Mouse (Mus musculus) spleen, postnatal 10 days (tissue): ENCODE data around the gene Mrpl55.

Experiments
- DNase-seq, 2 experiments: peaks; one replicate each; pipeline ENCODE4 v3.0.0; 2021 to 2022; ENCODE audit warnings: low spot score in 2 of 2

Gene Mrpl55

DNA sequence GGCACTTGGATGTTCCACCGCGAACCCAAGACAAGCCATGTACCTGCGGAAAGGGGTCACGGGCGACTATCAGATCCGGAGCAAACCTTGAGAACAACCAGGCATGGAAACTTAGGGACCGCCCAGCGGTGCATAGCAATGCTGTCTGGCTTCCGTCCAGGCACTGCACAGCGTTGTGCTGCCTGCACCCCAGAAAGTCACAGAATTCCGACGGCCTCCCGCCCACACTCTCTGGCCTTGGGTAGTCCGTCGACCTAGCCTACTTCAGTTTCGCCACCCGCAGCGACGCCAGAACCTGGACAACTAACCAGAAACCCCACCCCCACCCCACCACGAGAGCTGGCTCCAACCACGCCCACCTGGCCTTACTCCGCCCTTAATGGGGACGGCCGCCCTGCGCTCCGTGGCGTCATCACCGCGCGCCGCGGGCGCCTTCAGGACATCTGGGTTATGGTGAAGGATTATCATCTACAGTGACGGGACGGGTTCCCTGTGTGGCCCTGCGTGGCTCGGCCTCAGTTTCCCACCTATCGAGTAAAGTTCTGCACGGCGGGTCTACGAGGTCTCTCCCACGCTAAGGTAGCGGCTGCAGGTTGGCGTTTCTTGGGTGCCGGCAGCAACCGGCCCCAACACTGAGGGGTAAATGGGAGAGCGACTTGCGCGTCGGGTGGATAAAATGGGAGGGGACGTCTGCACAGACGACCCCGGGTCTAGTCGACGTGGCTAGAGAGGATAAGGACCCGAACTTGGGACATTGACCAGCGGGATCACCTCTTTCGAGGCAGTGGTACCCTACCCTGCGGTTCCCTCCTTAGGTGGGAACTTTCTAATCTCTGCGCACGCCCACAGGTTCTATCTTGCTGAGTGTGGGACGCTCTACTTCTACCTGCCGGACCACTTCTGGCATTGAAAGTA is at the start of gene Mrpl55:
Gene Mrpl55 (plus strand): TSS at position 406 of the 915 bp plus-strand sequence.
- DNase-seq = peak; percentile 90 to 98

GRCm38 (mm10) chr11:59154220-59154619 is 48.1 kb upstream of the Mrpl55 start:
- no peak for DNase-seq

DNA sequence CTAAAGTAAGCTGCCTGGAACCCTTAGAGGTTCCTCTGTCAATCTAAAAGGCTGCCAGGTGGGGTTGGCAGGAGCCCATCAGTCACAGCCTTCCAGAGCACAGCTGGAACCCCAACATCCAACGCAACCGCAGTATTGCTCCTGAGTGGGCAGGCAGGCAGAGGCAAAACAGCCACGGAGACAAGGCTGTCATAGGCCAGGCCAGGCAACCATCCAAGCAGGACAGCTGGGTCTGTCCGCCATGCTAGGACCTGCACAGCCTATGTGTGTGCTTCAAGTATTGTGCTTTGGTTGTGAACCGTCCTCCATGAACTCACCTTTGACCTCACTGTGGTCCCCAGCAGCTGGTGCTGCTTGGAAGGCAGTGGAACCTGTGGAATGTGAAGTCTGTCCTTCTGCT is 46.4 kb upstream of the Mrpl55 start:
- no peak for DNase-seq

GRCm38 (mm10) chr11:59159099-59159498 is 43.2 kb upstream of the Mrpl55 start:
- no peak for DNase-seq

GRCm38 (mm10) chr11:59159558-59159957 is 42.7 kb upstream of the Mrpl55 start:
- no peak for DNase-seq

- DNase-seq = no peak
Observed at GRCm38 (mm10) chr11:59161398-59161797, 40.9 kb upstream of the Mrpl55 start.

DNA sequence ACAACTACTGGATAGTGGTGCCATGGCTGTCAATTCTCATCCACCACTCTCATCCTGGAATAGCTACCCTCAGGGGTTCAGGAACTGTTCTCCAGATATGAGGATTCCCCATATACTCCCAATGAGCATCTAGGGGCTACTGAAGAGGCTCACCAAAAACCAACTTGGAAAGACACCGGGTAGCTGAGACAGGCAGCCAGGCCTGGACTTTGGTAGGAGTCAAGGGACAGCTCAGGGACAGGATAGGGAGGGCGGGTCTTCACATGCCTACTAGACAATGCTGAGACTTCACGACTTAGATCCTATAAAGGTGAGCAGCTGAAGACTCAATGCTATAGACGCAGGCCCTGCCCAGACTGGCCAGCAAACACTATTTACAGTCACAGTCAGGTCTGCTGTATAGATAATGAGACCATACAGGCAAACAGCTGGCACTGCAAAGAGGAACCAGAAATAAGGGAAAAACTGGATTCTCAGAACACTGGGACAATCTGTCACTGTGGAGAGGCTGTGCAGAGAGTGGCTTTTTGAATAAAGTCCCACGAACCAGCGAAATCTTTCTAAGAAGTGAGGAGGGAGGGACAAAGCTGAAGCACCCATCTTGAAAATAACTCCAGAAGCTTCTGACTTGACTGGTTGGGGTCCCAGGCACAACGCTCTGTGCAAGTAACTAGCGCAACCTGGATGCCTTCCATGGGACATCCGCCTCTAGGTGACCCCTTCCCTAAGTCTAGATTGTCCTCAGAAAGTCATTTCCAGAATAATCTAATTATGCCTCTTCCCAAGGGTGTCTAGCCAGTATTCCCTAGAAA is 39.6 kb upstream of the Mrpl55 start:
- no peak for DNase-seq

DNA sequence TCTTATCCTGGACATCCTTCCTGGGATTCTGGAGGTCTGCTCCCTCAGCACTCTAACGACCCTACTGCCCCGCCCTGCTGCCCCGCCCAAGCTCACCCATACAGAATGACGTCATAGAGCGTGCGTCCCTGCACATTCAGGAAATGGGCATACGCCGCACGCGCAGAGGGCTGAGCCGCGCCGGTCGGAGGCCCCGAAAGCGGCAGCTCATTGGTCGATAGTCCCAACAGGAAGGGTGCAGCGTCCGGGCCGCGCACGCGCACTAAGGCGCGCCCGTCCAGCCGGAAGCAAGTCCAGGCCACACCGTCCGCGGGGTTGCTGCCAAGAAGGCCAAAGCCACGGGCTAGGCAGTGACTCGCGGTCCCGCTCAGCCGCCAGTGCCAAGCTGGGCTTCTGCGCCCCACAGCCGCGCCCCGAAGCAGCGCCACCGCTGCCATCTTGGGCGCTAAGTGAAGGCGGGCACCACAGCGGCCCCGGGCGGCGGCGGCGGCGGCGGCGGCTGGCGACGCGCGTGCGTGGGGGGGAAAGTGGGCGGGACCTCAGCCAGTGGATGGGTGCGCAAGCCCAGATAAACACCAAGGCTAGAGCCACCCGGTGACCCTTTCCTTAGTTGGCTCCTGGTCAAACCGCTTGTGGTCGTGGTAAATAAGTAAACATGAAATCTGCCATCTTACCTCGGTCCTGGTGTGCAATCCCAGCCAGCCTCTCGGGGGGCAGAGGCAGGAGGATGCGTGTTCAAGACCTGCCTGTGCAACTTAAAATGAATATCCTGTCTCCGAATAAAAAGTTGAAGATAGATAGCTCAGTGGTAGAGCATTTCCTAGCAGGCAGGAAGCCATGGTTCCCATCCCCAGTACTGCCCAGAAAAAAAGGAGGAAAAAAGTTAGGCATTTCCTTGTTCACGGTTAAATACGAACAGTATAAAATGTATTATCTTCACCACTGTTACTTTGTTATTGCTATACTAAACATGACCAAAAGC is 38.7 kb upstream of the Mrpl55 start, which contains the start of gene Iba57:
Gene Iba57 (minus strand): TSS at position 485 of the 982 bp plus-strand sequence.
- peak; percentile 95 to 97 for DNase-seq

DNA sequence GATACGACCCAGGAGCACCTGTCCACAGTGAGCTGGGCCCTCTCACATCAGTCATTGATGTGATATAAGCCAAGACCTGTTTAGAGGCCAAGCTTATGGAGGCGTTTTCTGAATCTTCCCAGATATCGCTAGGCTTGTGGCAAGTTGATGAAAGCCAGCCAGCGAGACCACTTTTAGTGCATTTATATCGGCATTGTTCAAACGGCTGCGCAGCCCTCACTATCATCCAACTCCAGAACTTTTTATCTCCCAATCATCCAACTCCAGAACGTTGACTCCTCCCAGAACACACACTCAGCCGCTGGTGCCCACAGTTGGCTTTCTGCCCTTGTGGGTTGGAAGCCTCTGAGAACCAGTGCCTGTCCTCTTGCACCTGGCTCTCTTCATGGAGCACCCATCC is 37.9 kb upstream of the Mrpl55 start:
- peak; percentile 78 to 85 for DNase-seq

GRCm38 (mm10) chr11:59165616-59166241 is 36.6 kb upstream of the Mrpl55 start:
- DNase-seq = no peak

DNA sequence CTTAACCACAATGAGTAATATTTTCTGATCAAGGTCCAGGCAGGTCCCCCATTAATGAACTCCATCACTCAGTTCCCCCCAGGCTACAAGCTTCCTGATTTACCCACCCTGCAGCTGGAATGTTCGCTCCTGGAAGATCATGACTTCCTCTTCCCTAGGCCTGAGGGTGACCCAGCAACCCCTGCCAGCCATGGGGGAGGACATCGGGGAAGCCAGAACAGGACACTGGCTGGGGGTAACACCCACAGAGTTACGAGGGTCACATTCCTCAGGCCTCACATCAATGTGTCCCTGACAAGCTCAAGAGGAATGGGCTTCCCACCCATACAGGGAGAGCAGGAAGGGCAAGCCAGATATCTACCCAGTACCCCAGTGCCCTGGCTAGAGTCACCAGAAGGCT is 32.5 kb upstream of the Mrpl55 start:
- no peak for DNase-seq

DNA sequence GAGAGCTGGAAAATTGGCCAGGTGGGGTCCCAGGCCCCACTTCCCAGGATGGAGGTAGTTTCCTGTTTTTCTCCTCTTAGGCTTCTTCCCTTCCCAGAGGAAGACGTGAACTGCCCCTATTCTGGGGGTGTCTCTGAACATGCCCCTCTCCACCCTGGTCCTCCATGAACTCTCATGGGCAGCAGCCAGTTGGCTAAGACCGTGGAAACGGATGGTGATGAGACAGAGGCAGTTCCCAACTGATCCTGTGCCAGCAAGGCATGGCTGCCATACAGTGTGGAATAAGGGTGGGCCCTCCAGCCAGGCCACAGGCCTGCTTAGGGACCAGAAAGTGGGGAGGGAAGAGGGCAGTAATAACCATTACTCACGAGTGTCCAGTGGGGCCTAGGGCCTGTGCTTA is 31.7 kb upstream of the Mrpl55 start:
- no peak for DNase-seq

DNA sequence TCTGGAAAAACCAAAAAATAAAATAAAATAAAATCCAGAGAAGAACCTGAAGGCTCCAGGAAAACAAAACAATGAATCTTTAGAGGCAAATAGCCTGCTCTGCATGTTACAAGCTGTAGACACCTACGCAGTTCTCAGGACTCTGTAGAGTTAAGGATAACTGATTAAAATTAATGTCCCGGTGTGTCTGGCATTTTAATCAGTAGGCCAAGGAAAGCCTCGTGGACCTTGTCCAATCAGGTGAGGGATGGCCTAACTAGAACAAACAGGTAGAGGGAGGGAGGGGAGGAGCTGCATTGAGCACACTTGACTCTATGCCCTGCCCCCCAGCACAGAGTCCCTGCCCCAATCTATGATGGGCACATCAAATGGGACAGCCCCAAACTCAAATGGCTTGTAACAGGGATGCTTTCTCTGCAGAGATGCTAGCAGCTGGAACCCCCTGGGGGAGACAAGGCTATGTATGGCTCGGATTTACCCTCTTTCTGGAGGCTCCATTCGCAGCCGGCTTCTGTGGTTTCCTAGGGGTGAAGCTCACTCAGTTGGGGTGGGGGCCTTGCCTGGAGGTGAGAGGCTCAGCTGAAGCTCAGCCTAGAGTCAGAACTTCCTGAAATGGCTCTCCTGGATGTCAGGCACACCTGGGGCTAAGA is 28.0 kb upstream of the Mrpl55 start:
- no peak for DNase-seq

GRCm38 (mm10) chr11:59176475-59176874 is 25.8 kb upstream of the Mrpl55 start:
- no peak for DNase-seq

DNA sequence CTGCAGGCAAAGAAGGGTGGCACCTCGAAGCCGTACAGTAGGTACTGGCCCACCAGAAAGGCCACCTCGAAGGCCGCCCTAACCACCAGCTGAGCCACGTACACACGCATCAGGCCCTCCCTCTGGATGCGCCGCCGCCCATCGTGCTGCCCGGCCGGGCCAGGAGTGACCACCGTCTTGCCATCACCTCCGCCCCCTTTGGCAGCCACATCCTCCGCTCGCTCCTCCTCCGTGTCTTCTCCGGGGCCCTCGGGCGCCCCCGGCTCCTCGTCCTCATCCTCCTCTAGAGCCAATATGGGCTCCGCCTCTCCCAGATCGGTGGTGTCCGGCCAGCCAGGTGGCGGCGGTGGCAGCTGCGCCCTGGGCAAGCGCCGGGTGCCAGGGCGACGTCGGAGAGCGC is 25.4 kb upstream of the Mrpl55 start:
- DNase-seq = no peak

GRCm38 (mm10) chr11:59182864-59183331 is 19.4 kb upstream of the Mrpl55 start, which contains the start of gene Gjc2:
Gene Gjc2 (minus strand): TSS chr11:59183213.
- DNase-seq = no peak

DNA sequence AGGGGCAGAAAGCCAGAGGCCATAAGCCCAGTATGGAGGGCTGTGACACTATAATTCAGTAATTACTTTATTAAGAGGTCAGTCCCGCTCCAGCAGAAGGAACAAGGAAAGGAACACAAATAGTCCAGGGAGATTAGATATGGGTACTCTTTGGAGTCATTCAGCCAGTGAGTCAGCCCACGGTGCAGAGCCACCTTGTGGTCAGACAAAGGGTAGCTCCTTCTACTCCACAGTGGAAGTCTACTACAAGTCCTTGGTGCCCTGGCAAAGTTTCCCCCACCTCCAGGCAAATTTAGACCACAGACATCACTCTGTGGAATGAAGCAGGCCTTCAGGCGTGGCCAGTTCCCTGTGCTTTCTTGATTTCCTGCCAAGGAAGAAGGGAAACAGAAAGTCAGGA is 18.5 kb upstream of the Mrpl55 start:
- DNase-seq = peak in 1 of 2 experiments; percentile 76

DNA sequence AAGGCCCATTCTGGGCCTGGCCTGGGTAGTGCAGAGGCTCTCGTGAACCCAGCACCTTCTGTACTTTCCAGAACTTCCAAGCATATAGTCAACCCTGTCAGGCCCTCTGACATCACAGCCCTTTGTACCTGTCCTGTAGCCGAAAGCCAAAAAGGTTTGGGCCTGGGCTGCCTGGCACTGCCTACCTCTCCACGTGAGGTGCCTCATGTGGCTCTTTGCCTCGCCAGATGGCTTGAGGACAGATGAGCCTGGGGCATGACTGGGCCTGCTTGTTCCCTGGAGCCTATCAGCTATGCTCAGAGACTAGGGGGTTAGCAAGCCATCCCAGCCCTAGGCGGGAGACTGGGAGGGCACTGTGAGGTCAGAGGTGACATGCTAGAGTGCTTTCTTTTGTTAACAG is 16.8 kb upstream of the Mrpl55 start:
- no peak for DNase-seq

- DNase-seq = no peak
Observed at GRCm38 (mm10) chr11:59187706-59188105, 14.6 kb upstream of the Mrpl55 start.
